Mouse (Mus musculus): ENCODE data around the gene Efcc1. TPM values are rescaled to one million over a fixed set of nuclear protein-coding genes. Genes with fewer than 3 reads are reported as not detected.
"Not testable (repeated sequence)": the region's sequence is repeated elsewhere in the genome, so short reads cannot be mapped to it uniquely, and the experiment has no call there.

Efcc1 gene
- total and polyA plus RNA-seq, 2 experiments from 2014 or later, result 7.3 to 7.8 TPM

DNA sequence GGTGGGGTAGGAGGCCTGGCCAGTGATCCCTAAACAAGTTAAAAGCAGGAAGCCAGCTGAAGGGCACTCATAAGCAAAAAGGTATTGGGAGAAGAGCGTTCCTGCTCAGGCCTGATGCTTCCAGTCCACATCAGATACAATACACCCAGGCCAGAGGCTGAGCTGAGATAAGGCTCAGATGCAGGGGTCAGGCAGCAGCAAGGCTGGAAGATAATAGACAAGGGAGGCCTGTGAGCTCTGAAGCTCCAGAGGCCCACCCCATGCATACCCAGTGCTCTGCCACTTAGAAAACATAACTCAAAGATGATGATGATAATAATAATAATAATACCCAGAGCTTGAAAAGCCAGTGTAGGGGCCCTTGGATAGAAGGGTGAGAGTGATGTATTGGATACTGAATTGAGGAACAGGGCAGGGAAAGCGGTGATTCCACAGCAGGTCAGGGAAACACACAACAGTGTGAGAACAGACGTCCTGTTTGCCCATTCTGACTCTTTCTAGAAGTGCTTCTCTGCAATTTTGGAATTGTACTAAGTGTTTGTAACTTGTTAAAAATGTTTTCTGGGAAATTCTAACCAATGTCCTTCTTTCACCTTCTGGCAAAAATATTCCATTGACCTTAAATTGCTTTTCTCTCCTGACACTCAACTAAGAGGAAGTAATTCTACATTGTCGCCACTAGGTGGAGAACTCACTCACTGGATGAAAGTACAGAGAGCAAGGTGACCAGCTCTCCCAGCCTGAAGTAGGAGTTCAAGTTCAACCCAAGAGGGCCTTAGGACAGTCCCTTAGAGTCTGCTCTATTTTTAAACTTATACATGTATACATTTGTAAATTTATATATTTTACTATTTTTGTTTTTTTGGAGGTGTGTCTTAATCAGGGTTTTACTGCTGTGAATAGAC is 33.0 kb downstream of the Efcc1 start:
- DNase-seq (peak; percentile 13), ATAC-seq (no peak)
- Histone ChIP-seq H3K27ac (ENCODE audit: low read depth, low read length) (no peak overlapping the region), H3K36me3 (ENCODE audit: insufficient read depth) (no peaks in the 10 kb centered on the region), H3K4me1 (ENCODE audit: insufficient read depth) (no peaks in the 10 kb centered on the region), H3K4me2 (ENCODE audit: low read depth) (no peak overlapping the region), H3K9ac (no peak overlapping the region), H3K9me3 (ENCODE audit: low read length) (no peaks in the 10 kb centered on the region), H3K27me3 (ENCODE audit: insufficient read depth, low read length) (no peaks in the 10 kb centered on the region), H3K4me3 (ENCODE audit: low read depth, low read length) (no peak overlapping the region)
- TF ChIP-seq CTCF (IDR thresholded peaks at IDR 0.05; ENCODE audit: low read depth), result peak; percentile 70
- 61% methylated on average over 4 of the region's 4 CpGs for WGBS

DNA sequence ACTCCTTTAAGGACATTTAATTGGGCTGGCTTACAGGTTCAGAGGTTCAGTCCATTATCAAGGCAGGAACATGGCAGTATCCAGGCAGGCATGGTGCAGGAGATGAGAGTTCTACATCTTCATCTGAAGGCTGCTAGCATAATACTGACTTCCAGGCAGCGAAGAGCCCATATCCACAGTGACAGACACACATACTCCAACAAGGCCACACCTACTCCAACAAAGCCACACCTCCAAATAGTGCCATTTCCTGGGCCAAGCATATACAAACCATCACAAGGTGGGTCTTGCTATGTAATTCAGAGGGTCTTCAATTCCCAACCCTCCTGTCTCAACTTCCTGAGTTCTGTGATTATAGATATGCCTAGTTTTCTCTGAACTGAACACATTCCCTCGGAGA is 33.6 kb downstream of the Efcc1 start:
- DNase-seq; H3K9ac ChIP-seq; H3K4me3 ChIP-seq (ENCODE audit: low read depth, low read length); H3K27me3 ChIP-seq (ENCODE audit: insufficient read depth, low read length); H3K4me1 ChIP-seq (ENCODE audit: insufficient read depth); H3K36me3 ChIP-seq (ENCODE audit: insufficient read depth); H3K9me3 ChIP-seq (ENCODE audit: low read length); ATAC-seq; H3K27ac ChIP-seq (ENCODE audit: low read depth, low read length); H3K4me2 ChIP-seq (ENCODE audit: low read depth): not testable (repeated sequence)
- 95% methylated on average over 2 of the region's 2 CpGs for WGBS

DNA sequence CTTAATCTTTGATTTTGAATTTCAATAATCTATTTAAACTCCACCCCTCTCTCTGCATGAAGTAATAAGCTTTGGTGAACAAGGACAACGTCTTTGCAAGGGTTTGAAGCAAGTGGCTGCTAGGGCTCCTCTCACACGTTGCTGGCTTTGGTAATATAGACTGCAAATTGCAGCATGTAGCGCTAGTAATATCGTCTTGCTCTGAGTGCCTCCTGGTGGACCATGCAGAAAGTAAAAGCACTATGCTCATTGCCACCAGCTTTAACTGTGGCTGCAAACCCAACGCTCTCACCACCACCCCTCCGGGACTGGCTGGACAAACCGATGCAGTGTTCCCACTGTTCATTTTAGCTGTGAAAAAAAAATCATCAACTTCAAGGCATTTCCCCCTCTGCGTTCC is 40.0 kb downstream of the Efcc1 start:
- Histone ChIP-seq H3K9ac (no peak overlapping the region), H3K4me2 (ENCODE audit: low read depth) (no peak overlapping the region), H3K4me1 (ENCODE audit: insufficient read depth) (no peaks in the 10 kb centered on the region), H3K27ac (ENCODE audit: low read depth, low read length) (no peak overlapping the region), H3K9me3 (ENCODE audit: low read length) (no peaks in the 10 kb centered on the region), H3K27me3 (ENCODE audit: insufficient read depth, low read length) (no peaks in the 10 kb centered on the region), H3K36me3 (ENCODE audit: insufficient read depth) (no peaks in the 10 kb centered on the region), H3K4me3 (ENCODE audit: low read depth, low read length) (no peak overlapping the region)
- DNase-seq (peak; percentile 34), ATAC-seq (no peak)
- TF ChIP-seq CTCF (IDR thresholded peaks at IDR 0.05; ENCODE audit: low read depth), result peak; percentile 64
- 53% methylated on average over 8 of the region's 8 CpGs for WGBS

DNA sequence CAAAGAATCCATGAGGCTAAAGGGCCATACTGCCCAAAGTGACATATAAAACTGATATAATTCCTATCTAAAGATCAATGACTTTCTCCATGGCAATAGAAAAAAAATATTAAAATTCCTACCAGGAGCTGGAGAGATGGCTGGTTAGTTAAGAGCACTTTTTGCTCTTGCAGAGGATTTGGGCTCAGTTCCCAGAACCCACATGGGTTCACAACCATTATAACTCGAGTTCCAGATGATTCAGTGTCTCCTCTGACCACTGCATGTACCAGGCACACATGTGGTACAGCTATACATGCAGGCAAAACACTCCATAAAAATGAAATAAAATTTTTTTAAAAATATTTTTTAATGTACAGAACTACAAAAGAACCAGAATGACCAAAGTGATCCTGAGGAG is 43.8 kb downstream of the Efcc1 start:
- Histone ChIP-seq H3K27ac (ENCODE audit: low read depth, low read length) (no peak overlapping the region), H3K4me3 (ENCODE audit: low read depth, low read length) (no peak overlapping the region), H3K9ac (no peak overlapping the region), H3K9me3 (ENCODE audit: low read length) (no peaks in the 10 kb centered on the region), H3K4me1 (ENCODE audit: insufficient read depth) (no peaks in the 10 kb centered on the region), H3K27me3 (ENCODE audit: insufficient read depth, low read length) (no peaks in the 10 kb centered on the region), H3K4me2 (ENCODE audit: low read depth) (no peak overlapping the region), H3K36me3 (ENCODE audit: insufficient read depth) (no peaks in the 10 kb centered on the region)
- DNase-seq (no peak), ATAC-seq (no peak)
- TF ChIP-seq CTCF (IDR thresholded peaks at IDR 0.05; ENCODE audit: low read depth), result no peak
- 56% methylated on average over 1 of the region's 1 CpGs for WGBS

DNA sequence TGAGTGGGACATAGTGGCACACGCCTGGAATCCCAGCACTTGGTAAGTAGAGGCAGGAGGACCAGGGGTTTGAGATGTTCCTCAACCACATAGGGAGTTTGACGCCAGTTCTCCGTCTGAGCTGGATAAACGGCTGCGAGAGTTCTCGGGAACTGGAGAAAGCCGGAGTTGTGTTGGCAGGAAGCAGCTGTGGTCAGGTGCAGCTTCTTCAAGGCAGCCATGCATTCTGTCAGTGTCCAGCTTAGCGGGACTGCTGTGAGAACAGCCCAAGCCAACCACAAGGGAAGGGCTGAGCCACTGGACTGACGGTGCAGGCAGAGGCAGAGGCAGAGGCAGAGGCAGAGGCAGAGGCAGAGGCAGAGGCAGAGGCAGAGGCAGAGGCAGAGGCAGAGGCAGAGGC is 44.2 kb downstream of the Efcc1 start:
- Histone ChIP-seq H3K4me2 (ENCODE audit: low read depth) (no peak overlapping the region), H3K4me1 (ENCODE audit: insufficient read depth) (no peaks in the 10 kb centered on the region), H3K9me3 (ENCODE audit: low read length) (no peaks in the 10 kb centered on the region), H3K27me3 (ENCODE audit: insufficient read depth, low read length) (no peaks in the 10 kb centered on the region), H3K9ac (no peak overlapping the region), H3K36me3 (ENCODE audit: insufficient read depth) (no peaks in the 10 kb centered on the region), H3K4me3 (ENCODE audit: low read depth, low read length) (no peak overlapping the region), H3K27ac (ENCODE audit: low read depth, low read length) (no peak overlapping the region)
- TF ChIP-seq CTCF (IDR thresholded peaks at IDR 0.05; ENCODE audit: low read depth), result no peak
- 89% methylated on average over 9 of the region's 9 CpGs for WGBS
- no peak for ATAC-seq
- no peak for DNase-seq

DNA sequence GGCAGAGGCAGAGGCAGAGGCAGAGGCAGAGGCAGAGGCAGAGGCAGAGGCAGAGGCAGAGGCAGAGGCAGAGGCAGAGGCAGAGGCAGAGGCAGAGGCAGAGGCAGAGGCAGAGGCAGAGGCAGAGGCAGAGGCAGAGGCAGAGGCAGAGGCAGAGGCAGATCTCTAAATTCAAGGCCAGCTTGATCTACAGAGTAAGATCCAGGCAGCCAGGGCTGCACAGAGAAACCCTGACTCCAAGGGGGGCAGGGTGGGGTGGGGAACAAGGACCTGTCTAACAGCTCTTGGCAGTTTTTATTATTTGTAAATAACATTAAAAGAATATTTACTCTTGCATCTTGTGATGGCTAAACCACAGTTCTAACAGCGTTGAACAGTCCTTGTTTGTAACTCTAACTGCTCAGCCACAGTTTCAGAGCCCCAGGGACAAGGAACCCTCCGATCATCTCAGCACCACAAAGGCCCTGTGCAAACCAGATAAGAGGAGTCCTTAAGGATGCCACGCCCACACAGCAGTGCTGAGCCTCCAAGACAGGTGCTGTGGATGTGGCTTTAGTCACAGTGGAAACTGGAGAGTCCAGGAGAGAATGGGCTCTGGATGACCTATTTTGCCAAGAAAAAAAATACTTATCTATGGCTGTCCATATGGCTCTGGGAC is 45.0 kb downstream of the Efcc1 start:
- no peak overlapping the region for H3K4me2 ChIP-seq (ENCODE audit: low read depth)
- 80% methylated on average over 3 of the region's 3 CpGs for WGBS

DNA sequence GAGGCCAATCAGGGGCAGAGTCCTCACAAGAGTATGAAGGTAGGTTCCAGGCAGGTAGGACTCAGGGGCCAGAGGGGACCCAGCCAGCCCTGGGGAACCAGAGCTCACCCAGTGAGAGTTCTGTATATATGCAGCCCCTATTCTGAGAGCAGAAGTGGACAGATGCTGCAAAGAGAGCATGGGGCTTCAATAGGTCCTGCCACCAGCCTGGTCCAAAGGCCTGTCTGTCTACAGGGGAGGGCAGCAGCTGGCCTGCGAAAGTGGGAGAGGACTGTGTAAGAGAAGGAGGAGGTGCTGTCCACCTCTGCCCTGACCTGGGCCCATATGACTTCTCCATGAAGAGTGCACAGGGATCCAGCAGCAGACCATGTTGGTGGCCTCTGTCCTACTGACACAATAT is 46.0 kb downstream of the Efcc1 start:
- no peak overlapping the region for H3K9ac ChIP-seq
- H3K27ac ChIP-seq (ENCODE audit: low read depth, low read length), result no peak overlapping the region
- H3K4me1 ChIP-seq (ENCODE audit: insufficient read depth), result no peaks in the 10 kb centered on the region
- TF ChIP-seq CTCF (IDR thresholded peaks at IDR 0.05; ENCODE audit: low read depth), result no peak
- H3K4me3 ChIP-seq (ENCODE audit: low read depth, low read length), result no peak overlapping the region
- H3K36me3 ChIP-seq (ENCODE audit: insufficient read depth), result no peaks in the 10 kb centered on the region
- 100% methylated on average over 1 of the region's 1 CpGs for WGBS
- no peaks in the 10 kb centered on the region for H3K9me3 ChIP-seq (ENCODE audit: low read length)
- no peak for ATAC-seq
- no peak for DNase-seq
- no peak overlapping the region for H3K4me2 ChIP-seq (ENCODE audit: low read depth)
- H3K27me3 ChIP-seq (ENCODE audit: insufficient read depth, low read length), result no peaks in the 10 kb centered on the region

More for the DNA sequence above, 45.0 kb downstream of the Efcc1 start:
- Histone ChIP-seq H3K4me3 (ENCODE audit: low read depth, low read length) (no peak overlapping the region), H3K4me1 (ENCODE audit: insufficient read depth) (no peaks in the 10 kb centered on the region), H3K9me3 (ENCODE audit: low read length) (no peaks in the 10 kb centered on the region), H3K27me3 (ENCODE audit: insufficient read depth, low read length) (no peaks in the 10 kb centered on the region), H3K27ac (ENCODE audit: low read depth, low read length) (no peak overlapping the region), H3K36me3 (ENCODE audit: insufficient read depth) (no peaks in the 10 kb centered on the region), H3K9ac (no peak overlapping the region)
- ATAC-seq (no peak), DNase-seq (no peak)
- no peak for TF ChIP-seq CTCF (IDR thresholded peaks at IDR 0.05; ENCODE audit: low read depth)
